Mouse (Mus musculus) MEL (cell line): ENCODE measurements around the gene Rpl41.

Experiments used
- CTCF ChIP-seq, 3 experiments: IDR thresholded peaks in 2 of 3; conservative IDR thresholded peaks in 1 of 3; 2 replicates each; pipeline ENCODE4 v1.5.1; 2011 to 2012; ENCODE audit warnings: low read length in 3 of 3, low read depth in 2 of 3, mild to moderate bottlenecking in 2 of 3, improper control_type of control experiment in 1 of 3, inconsistent platforms in 1 of 3, mixed read lengths in 1 of 3, moderate library complexity in 1 of 3; ENCODE audit not compliant: control insufficient read depth in 1 of 3, insufficient read depth in 1 of 3, poor library complexity in 1 of 3, severe bottlenecking in 1 of 3
- GATA1 ChIP-seq: IDR thresholded peaks from 2 replicates; pipeline ENCODE4 v1.6.1; 2011; ENCODE audit warnings: low read depth, low read length, improper control_type of control experiment
- POLR2A ChIP-seq, 2 experiments: IDR thresholded peaks; 2 replicates each; pipeline ENCODE4 v1.6.1; 2011 to 2012; ENCODE audit warnings: low read length in 2 of 2, mild to moderate bottlenecking in 2 of 2, control low read depth in 1 of 2, improper control_type of control experiment in 1 of 2, low read depth in 1 of 2, moderate library complexity in 1 of 2; ENCODE audit not compliant: control insufficient read depth in 1 of 2, insufficient read depth in 1 of 2, poor library complexity in 1 of 2
- USF2 ChIP-seq, 2 experiments: IDR thresholded peaks; 2 replicates each; pipeline ENCODE4 v1.6.1; 2011 to 2012; ENCODE audit warnings: improper control_type of control experiment in 2 of 2, low read length in 2 of 2, borderline replicate concordance in 1 of 2, inconsistent platforms in 1 of 2, low read depth in 1 of 2, mild to moderate bottlenecking in 1 of 2; ENCODE audit not compliant: insufficient read depth in 1 of 2

DNA sequence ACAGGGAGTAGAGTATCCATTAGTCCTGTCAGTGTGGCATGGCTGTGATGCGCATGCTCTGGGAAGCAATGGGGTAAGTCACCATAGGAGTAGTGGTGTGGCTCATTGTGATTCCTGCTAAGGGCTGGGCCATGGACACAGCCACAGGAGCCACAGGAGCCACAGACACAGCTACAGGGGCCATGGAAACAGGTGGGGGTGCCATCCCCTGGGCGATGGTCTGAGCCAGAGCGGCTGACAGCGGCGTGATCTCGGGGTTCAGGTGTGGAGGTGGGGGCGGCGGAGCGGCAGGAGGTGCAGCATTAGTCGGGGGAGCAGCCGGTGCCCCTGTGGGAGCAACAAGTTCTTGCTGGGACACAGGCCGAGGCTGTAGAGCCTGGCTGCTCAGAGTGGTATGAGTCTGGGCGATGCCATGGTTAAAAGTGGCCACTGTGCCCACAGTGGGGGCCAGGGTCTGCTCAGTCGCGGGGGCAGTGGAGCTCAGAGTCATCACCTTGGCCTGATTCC is 4.9 kb downstream of the Rpl41 start:
- TF ChIP-seq USF2 (IDR thresholded peaks at IDR 0.05; ENCODE audit: borderline replicate concordance in 1 of 2, insufficient read depth in 1 of 2, low read depth in 1 of 2, low read length in 2 of 2) (no peak), CTCF (IDR thresholded peaks at IDR 0.05 in 2 of 3, conservative IDR thresholded peaks at IDR 0.05 in 1 of 3; ENCODE audit: control insufficient read depth in 1 of 3, insufficient read depth in 1 of 3, low read depth in 2 of 3, low read length in 3 of 3, poor library complexity in 1 of 3, severe bottlenecking in 1 of 3) (no peak), GATA1 (no peak), POLR2A (IDR thresholded peaks at IDR 0.05; ENCODE audit: control insufficient read depth in 1 of 2, insufficient read depth in 1 of 2, low read depth in 1 of 2, low read length in 2 of 2, poor library complexity in 1 of 2) (no peak)
